Mouse (Mus musculus) CH12.LX (cell line): ENCODE results near the gene Ttc9c.

Experiments
- CTCF ChIP-seq, 2 experiments: IDR thresholded peaks in 1 of 2; conservative IDR thresholded peaks in 1 of 2; 2 replicates each; pipeline ENCODE4 v1.5.1; 2011 to 2012; ENCODE audit warnings: low read depth in 2 of 2, low read length in 2 of 2, improper control_type of control experiment in 1 of 2, inconsistent platforms in 1 of 2, mild to moderate bottlenecking in 1 of 2, moderate library complexity in 1 of 2
- EP300 ChIP-seq: IDR thresholded peaks from 2 replicates; pipeline ENCODE4 v1.6.1; 2011; ENCODE audit warnings: low read length, improper control_type of control experiment
- POLR2A ChIP-seq: IDR thresholded peaks from 2 replicates; pipeline ENCODE4 v1.6.1; 2011; ENCODE audit warnings: low read depth, mild to moderate bottlenecking, improper control_type of control experiment, low read length
- RAD21 ChIP-seq: IDR thresholded peaks from 2 replicates; pipeline ENCODE4 v1.6.1; 2011; ENCODE audit warnings: low read depth, mild to moderate bottlenecking, low read length, improper control_type of control experiment, moderate library complexity
- TCF12 ChIP-seq: IDR thresholded peaks from 2 replicates; pipeline ENCODE4 v1.6.1; 2014; ENCODE audit warnings: low read depth, mild to moderate bottlenecking, inconsistent platforms, low read length, improper control_type of control experiment
- UBTF ChIP-seq: IDR thresholded peaks from 2 replicates; pipeline ENCODE4 v1.6.1; 2012; ENCODE audit warnings: low read depth, mild to moderate bottlenecking, inconsistent platforms, low read length, improper control_type of control experiment, moderate library complexity
- ZMIZ1 ChIP-seq: IDR thresholded peaks from 2 replicates; pipeline ENCODE4 v1.6.1; 2012; ENCODE audit warnings: low read depth, mild to moderate bottlenecking, inconsistent platforms, low read length, improper control_type of control experiment

DNA sequence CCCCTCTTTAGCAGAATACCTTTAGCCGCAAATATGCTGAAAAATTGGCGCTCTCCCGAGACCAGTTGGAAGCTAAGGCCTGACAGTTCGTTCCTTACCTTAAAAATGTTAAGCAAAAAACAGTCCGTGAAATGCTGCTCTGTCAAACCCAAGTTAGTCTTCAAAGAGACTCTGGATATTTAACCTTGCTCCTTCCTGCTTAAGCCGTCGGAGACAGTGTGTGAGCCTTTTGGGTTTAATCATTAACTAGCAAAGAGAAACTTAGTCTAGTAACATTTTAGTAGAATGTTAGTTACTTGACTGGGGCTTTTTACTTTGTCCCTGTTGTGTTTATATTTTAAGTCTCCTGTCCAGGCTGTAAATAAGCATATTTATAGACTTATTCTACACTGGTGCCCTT, 2.0 kb upstream of the Ttc9c start:
- no peak for TF ChIP-seq POLR2A
- no peak for TF ChIP-seq EP300
- TF ChIP-seq CTCF (conservative IDR thresholded peaks at IDR 0.05 in 1 of 2, IDR thresholded peaks at IDR 0.05 in 1 of 2; ENCODE audit: low read depth in 2 of 2, low read length in 2 of 2): no peak
- TF ChIP-seq ZMIZ1: no peak
- TF ChIP-seq UBTF: no peak
- no peak for TF ChIP-seq RAD21
- no peak for TF ChIP-seq TCF12
